Mouse (Mus musculus) midbrain, embryonic 15.5 days (tissue): ENCODE results near the gene Nab2. TPM values are rescaled to one million over a fixed set of nuclear protein-coding genes. Genes with fewer than 3 reads are reported as not detected.
A peak's percentile ranks its signal among the peaks of the same experiment; 100 is the strongest.

Experiments
- ATAC-seq: fragments of 200-750 bp; cut with Nextera tagmentation; replicated peaks from 2 replicates; pipeline ENCODE4 v1.8.0; 2017; ENCODE audit warnings: moderate TSS enrichment
- H3K27ac ChIP-seq: fragments of 300-500 bp; sonication (generic); 2 replicates; pipeline ENCODE4 v1.5.1; 2015; ENCODE audit warnings: mild to moderate bottlenecking, inconsistent platforms
- H3K27me3 ChIP-seq: fragments of 300-500 bp; sonication (generic); replicated peaks from 2 replicates; pipeline ENCODE4 v1.6.1; 2015; ENCODE audit warnings: inconsistent platforms
- H3K36me3 ChIP-seq: fragments of 300-500 bp; sonication (generic); replicated peaks from 2 replicates; pipeline ENCODE4 v1.6.1; 2015; ENCODE audit warnings: inconsistent platforms
- H3K4me1 ChIP-seq: fragments of 300-500 bp; sonication (generic); 2 replicates; pipeline ENCODE4 v1.6.1; 2015; ENCODE audit warnings: inconsistent platforms
- H3K4me2 ChIP-seq: fragments of 300-500 bp; sonication (generic); 2 replicates; pipeline ENCODE4 v1.6.1; 2015; ENCODE audit warnings: inconsistent platforms, mild to moderate bottlenecking, moderate library complexity
- H3K4me3 ChIP-seq: fragments of 300-500 bp; sonication (generic); 2 replicates; pipeline ENCODE4 v1.5.1; 2015; ENCODE audit warnings: mild to moderate bottlenecking, inconsistent platforms
- H3K9ac ChIP-seq: fragments of 300-500 bp; sonication (generic); 2 replicates; pipeline ENCODE4 v1.6.1; 2015; ENCODE audit warnings: mild to moderate bottlenecking, inconsistent platforms
- H3K9me3 ChIP-seq: fragments of 300-500 bp; sonication (generic); 2 replicates; pipeline ENCODE4 v1.6.1; 2016; ENCODE audit warnings: inconsistent platforms
- WGBS: fragments of 180-500 bp; shearing (Covaris S2); methylation state at CpG from one replicate; pipeline ENCODE4 v1.1.7; 2015; ENCODE audit warnings: mixed read lengths; 5-methylcytosine and 5-hydroxymethylcytosine counted together
- polyA plus RNA-seq: library from polyadenylated mRNA; unstranded; fragments of >200 nt; fragmentation: Nextera tagmentation; extraction: Ambion mirVana; gene quantifications from 2 replicates; pipeline ENCODE4 v1.2.1, GENCODE M21; 2015

The Nab2 gene
- polyA plus RNA-seq, 1 experiment from 2014 or later: 1.9 TPM

GRCm38 (mm10) chr10:127691053-127691452 lies 22.7 kb upstream of the Nab2 start:
- 44% methylated on average over 1 of the region's 1 CpGs for WGBS
- no peak overlapping the region for H3K27ac ChIP-seq
- H3K9me3 ChIP-seq: no peaks in the 10 kb centered on the region
- ATAC-seq: no peak
- H3K36me3 ChIP-seq: 0 out of 2 replicates have a peak, but pooled peaks cover under 1% of the 10 kb centered on the region
- no peaks in the 10 kb centered on the region for H3K27me3 ChIP-seq
- no peak overlapping the region for H3K4me2 ChIP-seq
- no peak overlapping the region for H3K4me3 ChIP-seq
- H3K9ac ChIP-seq: no peak overlapping the region
- no peaks in the 10 kb centered on the region for H3K4me1 ChIP-seq

- H3K9me3 ChIP-seq: no peaks in the 10 kb centered on the region
- no peak overlapping the region for H3K27ac ChIP-seq
- H3K4me2 ChIP-seq: no peak overlapping the region
- H3K9ac ChIP-seq: no peak overlapping the region
- H3K4me3 ChIP-seq: no peak overlapping the region
- no peaks in the 10 kb centered on the region for H3K36me3 ChIP-seq
- 94% methylated on average over 6 of the region's 6 CpGs for WGBS
- ATAC-seq: no peak
- H3K27me3 ChIP-seq: no peaks in the 10 kb centered on the region
- H3K4me1 ChIP-seq: peaks cover 4% of the 10 kb centered on the region
Measured at GRCm38 (mm10) chr10:127682886-127683285, 14.5 kb upstream of the Nab2 start.

- no peak for ATAC-seq
- Histone ChIP-seq H3K4me3 (no peak overlapping the region), H3K9me3 (no peaks in the 10 kb centered on the region), H3K4me1 (peaks cover 15% of the 10 kb centered on the region), H3K9ac (no peak overlapping the region), H3K27me3 (no peaks in the 10 kb centered on the region), H3K4me2 (no peak overlapping the region), H3K36me3 (no peaks in the 10 kb centered on the region), H3K27ac (no peak overlapping the region)
- WGBS: 82% methylated on average over 3 of the region's 3 CpGs
Measured at GRCm38 (mm10) chr10:127679881-127680280, 11.5 kb upstream of the Nab2 start.

- Histone ChIP-seq H3K27ac (no peak overlapping the region), H3K27me3 (no peaks in the 10 kb centered on the region), H3K9me3 (no peaks in the 10 kb centered on the region), H3K4me1 (peaks cover 15% of the 10 kb centered on the region), H3K4me3 (no peak overlapping the region), H3K36me3 (no peaks in the 10 kb centered on the region), H3K4me2 (no peak overlapping the region), H3K9ac (no peak overlapping the region)
- WGBS: 83% methylated on average over 1 of the region's 1 CpGs
- no peak for ATAC-seq
Measured at GRCm38 (mm10) chr10:127679208-127679607, 10.8 kb upstream of the Nab2 start.

GRCm38 (mm10) chr10:127677591-127678336 lies 9.4 kb upstream of the Nab2 start:
- Histone ChIP-seq H3K9ac (peak overlapping the region; percentile 72), H3K4me2 (peak overlapping the region; percentile 98), H3K4me1 (peaks cover 15% of the 10 kb centered on the region), H3K9me3 (no peaks in the 10 kb centered on the region), H3K27me3 (no peaks in the 10 kb centered on the region), H3K27ac (no peak overlapping the region), H3K36me3 (no peaks in the 10 kb centered on the region), H3K4me3 (peak overlapping the region; percentile 66)
- 8% methylated on average over 14 of the region's 14 CpGs for WGBS
- peak; percentile 21 for ATAC-seq

GRCm38 (mm10) chr10:127676691-127677548 lies 8.6 kb upstream of the Nab2 start:
- under 1% methylated on average over 71 of the region's 71 CpGs for WGBS
- H3K4me1 ChIP-seq: peaks cover 15% of the 10 kb centered on the region
- H3K27me3 ChIP-seq: no peaks in the 10 kb centered on the region
- H3K9me3 ChIP-seq: no peaks in the 10 kb centered on the region
- ATAC-seq: peak; percentile 97
- peak overlapping the region; percentile 72 for H3K9ac ChIP-seq
- no peaks in the 10 kb centered on the region for H3K36me3 ChIP-seq
- H3K27ac ChIP-seq: peak overlapping the region; percentile 75
- H3K4me2 ChIP-seq: peak overlapping the region; percentile 98
- peak overlapping the region; percentile 66 for H3K4me3 ChIP-seq

GRCm38 (mm10) chr10:127675859-127676398 lies 7.6 kb upstream of the Nab2 start:
- Histone ChIP-seq H3K9ac (peak overlapping the region; percentile 36), H3K4me2 (peak overlapping the region; percentile 98), H3K36me3 (no peaks in the 10 kb centered on the region), H3K4me1 (peaks cover 15% of the 10 kb centered on the region), H3K9me3 (no peaks in the 10 kb centered on the region), H3K27me3 (no peaks in the 10 kb centered on the region), H3K27ac (peak overlapping the region; percentile 75), H3K4me3 (peak overlapping the region; percentile 66)
- no peak for ATAC-seq
- 48% methylated on average over 5 of the region's 5 CpGs for WGBS

GRCm38 (mm10) chr10:127674794-127675522 lies 6.6 kb upstream of the Nab2 start:
- Histone ChIP-seq H3K4me3 (no peak overlapping the region), H3K27me3 (no peaks in the 10 kb centered on the region), H3K4me1 (peaks cover 15% of the 10 kb centered on the region), H3K9ac (no peak overlapping the region), H3K36me3 (no peaks in the 10 kb centered on the region), H3K4me2 (no peak overlapping the region), H3K27ac (0 out of 2 replicates have a peak overlapping the region, but pooled peaks have one; percentile 36), H3K9me3 (no peaks in the 10 kb centered on the region)
- 86% methylated on average over 8 of the region's 8 CpGs for WGBS
- ATAC-seq: no peak

GRCm38 (mm10) chr10:127674046-127674655 lies 5.8 kb upstream of the Nab2 start:
- Histone ChIP-seq H3K4me2 (no peak overlapping the region), H3K9me3 (no peaks in the 10 kb centered on the region), H3K4me3 (no peak overlapping the region), H3K27me3 (no peaks in the 10 kb centered on the region), H3K36me3 (no peaks in the 10 kb centered on the region), H3K9ac (no peak overlapping the region), H3K4me1 (peaks cover 16% of the 10 kb centered on the region), H3K27ac (no peak overlapping the region)
- no peak for ATAC-seq
- 94% methylated on average over 6 of the region's 6 CpGs for WGBS

GRCm38 (mm10) chr10:127671276-127671675 lies 2.9 kb upstream of the Nab2 start:
- Histone ChIP-seq H3K27ac (no peak overlapping the region), H3K9ac (no peak overlapping the region), H3K4me3 (no peak overlapping the region), H3K4me2 (no peak overlapping the region), H3K36me3 (no peaks in the 10 kb centered on the region), H3K27me3 (peaks cover 11% of the 10 kb centered on the region), H3K4me1 (peaks cover 30% of the 10 kb centered on the region), H3K9me3 (no peaks in the 10 kb centered on the region)
- ATAC-seq: no peak
- 37% methylated on average over 2 of the region's 2 CpGs for WGBS

- H3K4me3 ChIP-seq: no peak overlapping the region
- WGBS: 92% methylated on average over 2 of the region's 2 CpGs
- no peaks in the 10 kb centered on the region for H3K9me3 ChIP-seq
- ATAC-seq: no peak
- H3K27ac ChIP-seq: no peak overlapping the region
- peaks cover 20% of the 10 kb centered on the region for H3K27me3 ChIP-seq
- no peaks in the 10 kb centered on the region for H3K36me3 ChIP-seq
- H3K4me2 ChIP-seq: no peak overlapping the region
- H3K4me1 ChIP-seq: peaks cover 34% of the 10 kb centered on the region
- H3K9ac ChIP-seq: no peak overlapping the region
Measured at GRCm38 (mm10) chr10:127670185-127670584, 1.8 kb upstream of the Nab2 start.
